Mouse (Mus musculus): ENCODE results near the gene Olfr1156.

Olfr1156 gene

GRCm38 (mm10) chr2:87953000-87953399, at the start of gene Olfr1156:
TSS of gene Olfr1156 (minus strand) at chr2:87953100.
- DNase-seq = no peak

DNA sequence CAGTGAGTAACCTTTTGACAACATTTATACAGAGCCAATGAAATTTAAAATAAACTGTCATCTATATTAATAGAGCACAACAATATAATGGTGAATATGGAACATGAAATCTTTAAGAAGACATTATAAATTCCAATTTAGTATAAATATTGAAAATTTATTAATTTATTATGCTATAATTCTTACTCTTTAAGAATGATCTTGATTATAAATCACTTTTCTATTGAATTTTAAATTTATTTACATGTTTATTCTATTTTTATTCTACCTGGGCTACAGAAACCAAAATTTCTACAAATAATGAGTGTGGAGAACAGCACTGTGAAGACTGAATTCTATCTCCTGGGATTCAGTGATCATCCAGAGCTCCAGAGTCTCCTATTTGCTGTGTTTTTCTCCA, 36.9 kb upstream of the Olfr1156 start, which contains the start of gene Olfr1158:
Gene Olfr1158, plus strand, starts transcription at position 301 of the 400 bp plus-strand sequence.
- DNase-seq = no peak

GRCm38 (mm10) chr2:87974563-87974962, 21.7 kb upstream of the Olfr1156 start, which contains the start of gene Olfr74:
TSS of gene Olfr74 (minus strand) at chr2:87974663.
- no peak for DNase-seq

DNA sequence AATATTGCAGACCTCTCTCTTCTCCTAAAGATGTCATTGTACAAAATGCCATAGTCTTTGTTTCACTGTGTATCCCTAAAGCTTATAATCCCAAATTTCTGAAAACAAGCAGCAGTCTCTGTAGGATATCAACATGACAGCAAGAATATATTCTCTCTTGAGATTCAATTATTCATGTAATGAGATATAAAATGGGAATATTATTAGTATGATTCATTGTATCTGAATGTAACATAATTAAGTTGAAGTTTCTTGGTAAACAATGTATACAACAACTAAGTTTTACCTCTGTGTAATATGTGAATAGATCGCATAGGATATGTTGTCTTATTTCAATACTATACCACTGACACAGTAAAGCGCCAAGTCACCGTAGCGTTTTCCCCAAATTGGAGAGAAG, 15.3 kb upstream of the Olfr1156 start, which contains the start of gene Olfr1157:
Gene Olfr1157, minus strand, starts transcription at position 101 of the 400 bp plus-strand sequence.
- no peak for DNase-seq

DNA sequence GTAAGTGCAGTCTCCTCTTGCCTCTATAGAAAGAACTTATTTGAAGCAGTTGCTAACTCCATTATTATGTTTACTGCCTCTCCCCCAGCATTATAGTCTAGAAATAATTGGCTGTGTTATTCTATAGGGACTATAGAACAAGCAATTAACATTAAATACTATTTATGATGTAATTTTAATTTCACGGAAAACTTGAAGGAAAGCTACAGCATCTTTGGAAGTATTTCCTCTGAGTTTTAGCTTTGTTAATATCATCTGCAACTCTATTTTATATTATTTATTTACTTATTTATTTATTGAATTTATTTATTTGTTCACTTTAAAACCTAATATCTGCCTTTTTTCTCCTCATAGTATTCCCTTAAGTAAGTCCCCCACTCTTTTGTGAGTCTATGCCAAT, 7.9 kb downstream of the Olfr1156 start, which contains the start of gene Olfr1155:
Gene Olfr1155, minus strand, starts transcription at position 101 of the 400 bp plus-strand sequence.
- DNase-seq = no peak

GRCm38 (mm10) chr2:87905066-87905465, 47.8 kb downstream of the Olfr1156 start, which contains the start of gene Olfr1154:
TSS of gene Olfr1154 (minus strand) at chr2:87905166.
- no peak for DNase-seq

Measured in kidney, postnatal 14 days (tissue).